Mouse (Mus musculus) myocyte (in vitro differentiated cells): ENCODE data around the gene Dleu7.

Experiments
- CEBPB ChIP-seq: IDR thresholded peaks from 2 replicates; pipeline ENCODE4 v1.6.1; 2011; ENCODE audit warnings: mild to moderate bottlenecking, moderate library complexity; ENCODE audit not compliant: poor library complexity, insufficient read depth, severe bottlenecking
- POLR2A ChIP-seq: IDR thresholded peaks from one replicate; pipeline ENCODE4 v1.6.1; 2011; ENCODE audit warnings: low read depth, mild to moderate bottlenecking, control low read depth, moderate library complexity; ENCODE audit not compliant: insufficient read length
- POLR2AphosphoS2 ChIP-seq: IDR thresholded peaks from one replicate; pipeline ENCODE4 v1.6.1; 2011; ENCODE audit warnings: low read depth, control low read depth; ENCODE audit not compliant: insufficient read length
- TCF12 ChIP-seq: IDR thresholded peaks from one replicate; pipeline ENCODE4 v1.6.1; 2011; ENCODE audit warnings: mild to moderate bottlenecking, control low read depth; ENCODE audit not compliant: poor library complexity, insufficient read depth, severe bottlenecking
- USF1 ChIP-seq: IDR thresholded peaks from one replicate; pipeline ENCODE4 v1.6.1; 2011; ENCODE audit warnings: low read depth, mild to moderate bottlenecking, control low read depth, moderate library complexity

DNA sequence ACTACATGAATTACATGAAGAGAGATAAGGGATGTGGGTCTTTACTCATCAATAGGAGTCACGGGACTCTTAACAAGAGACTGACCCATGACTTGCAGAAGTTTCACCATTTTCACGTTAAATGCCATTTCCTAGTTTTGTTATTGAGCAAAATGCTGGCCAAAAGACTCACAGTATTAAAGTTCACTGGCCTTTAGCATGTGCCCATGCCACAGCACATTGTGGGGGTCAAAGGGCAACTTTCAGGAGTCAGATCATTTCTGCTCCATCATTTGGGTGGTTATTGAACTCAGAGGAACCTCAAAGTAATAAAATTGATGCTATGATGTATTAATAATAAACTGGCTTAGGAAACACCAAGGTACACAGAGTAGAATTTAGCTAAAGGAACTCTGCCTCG is 36.8 kb upstream of the Dleu7 start:
- TF ChIP-seq POLR2AphosphoS2 (no peak), USF1 (no peak), POLR2A (no peak), TCF12 (no peak), CEBPB (no peak)
